Mouse (Mus musculus): ENCODE data around the gene Vmn1r32. TPM values are rescaled to one million over a fixed set of nuclear protein-coding genes. Genes with fewer than 3 reads are reported as not detected.

Vmn1r32 gene
- polyA plus RNA-seq (2014; fragmentation: Nextera tagmentation; extraction: Ambion mirVana) = 0.13 TPM in 1 of 2 replicates, not detected in the other

GRCm38 (mm10) chr6:66559996-66560395 lies at the start of gene Vmn1r32:
Gene Vmn1r32 (minus strand): TSS chr6:66560096.
- Histone ChIP-seq H3K4me2 (ENCODE audit: low read depth) (no peak within 1 kb of the TSS), H3K9ac (ENCODE audit: low read length) (no peak within 1 kb of the TSS), H3K36me3 (ENCODE audit: control insufficient read depth, insufficient read depth, low read length) (no peaks in the 10 kb centered on the region), H3K27me3 (ENCODE audit: control insufficient read depth, insufficient read depth, low read length) (no peaks in the 10 kb centered on the region), H3K4me1 (ENCODE audit: control insufficient read depth, insufficient read depth, low read length) (no peaks in the 10 kb centered on the region), H3K27ac (ENCODE audit: low read depth, low read length) (no peak within 1 kb of the TSS), H3K9me3 (ENCODE audit: control insufficient read depth, low read length) (no peaks in the 10 kb centered on the region), H3K4me3 (ENCODE audit: low read depth, low read length) (no peak within 1 kb of the TSS)
- ATAC-seq (ENCODE audit: insufficient read depth, low FRiP score, low TSS enrichment) (no peak), DNase-seq (ENCODE audit: low spot score) (no peak)
- 73% methylated on average over 1 of the region's 1 CpGs for WGBS

- H3K9ac ChIP-seq (ENCODE audit: low read length) = no peak overlapping the region
- no peak overlapping the region for H3K4me2 ChIP-seq (ENCODE audit: low read depth)
- H3K36me3 ChIP-seq (ENCODE audit: control insufficient read depth, insufficient read depth, low read length) = no peaks in the 10 kb centered on the region
- no peak overlapping the region for H3K4me3 ChIP-seq (ENCODE audit: low read depth, low read length)
- ATAC-seq (ENCODE audit: insufficient read depth, low FRiP score, low TSS enrichment) (no peak), DNase-seq (ENCODE audit: low spot score) (no peak)
- H3K9me3 ChIP-seq (ENCODE audit: control insufficient read depth, low read length) = no peaks in the 10 kb centered on the region
- no peaks in the 10 kb centered on the region for H3K4me1 ChIP-seq (ENCODE audit: control insufficient read depth, insufficient read depth, low read length)
- no peak overlapping the region for H3K27ac ChIP-seq (ENCODE audit: low read depth, low read length)
- H3K27me3 ChIP-seq (ENCODE audit: control insufficient read depth, insufficient read depth, low read length) = no peaks in the 10 kb centered on the region
Observed at GRCm38 (mm10) chr6:66595804-66596203, 35.9 kb upstream of the Vmn1r32 start.

- Histone ChIP-seq H3K9me3 (ENCODE audit: control insufficient read depth, low read length) (no peaks in the 10 kb centered on the region), H3K4me2 (ENCODE audit: low read depth) (peak overlapping the region; percentile 67), H3K9ac (ENCODE audit: low read length) (peak overlapping the region; percentile 76), H3K4me3 (ENCODE audit: low read depth, low read length) (peak overlapping the region; percentile 82), H3K27me3 (ENCODE audit: control insufficient read depth, insufficient read depth, low read length) (no peaks in the 10 kb centered on the region), H3K36me3 (ENCODE audit: control insufficient read depth, insufficient read depth, low read length) (peaks cover 2% of the 10 kb centered on the region; the same call in 1 of the 2 replicates), H3K4me1 (ENCODE audit: control insufficient read depth, insufficient read depth, low read length) (no peaks in the 10 kb centered on the region), H3K27ac (ENCODE audit: low read depth, low read length) (no peak overlapping the region)
- no peak for ATAC-seq (ENCODE audit: insufficient read depth, low FRiP score, low TSS enrichment)
- DNase-seq (ENCODE audit: low spot score) = no peak
- 17% methylated on average over 7 of the region's 7 CpGs for WGBS
Observed at GRCm38 (mm10) chr6:66535966-66536365, 23.9 kb downstream of the Vmn1r32 start.

- WGBS = under 1% methylated on average over 57 of the region's 57 CpGs
- Histone ChIP-seq H3K36me3 (ENCODE audit: control insufficient read depth, insufficient read depth, low read length) (peaks cover 2% of the 10 kb centered on the region; the same call in 1 of the 2 replicates), H3K27me3 (ENCODE audit: control insufficient read depth, insufficient read depth, low read length) (no peaks in the 10 kb centered on the region), H3K27ac (ENCODE audit: low read depth, low read length) (peak within 1 kb of the TSS; percentile 78), H3K9ac (ENCODE audit: low read length) (peak within 1 kb of the TSS; percentile 76), H3K4me2 (ENCODE audit: low read depth) (peak within 1 kb of the TSS; percentile 67), H3K9me3 (ENCODE audit: control insufficient read depth, low read length) (no peaks in the 10 kb centered on the region), H3K4me3 (ENCODE audit: low read depth, low read length) (peak within 1 kb of the TSS; percentile 82), H3K4me1 (ENCODE audit: control insufficient read depth, insufficient read depth, low read length) (no peaks in the 10 kb centered on the region)
- ATAC-seq (ENCODE audit: insufficient read depth, low FRiP score, low TSS enrichment) (peak; percentile 98), DNase-seq (ENCODE audit: low spot score) (peak; percentile 98)
Observed at GRCm38 (mm10) chr6:66535028-66535862, 24.7 kb downstream of the Vmn1r32 start, which contains the start of gene Mad2l1. Gene Mad2l1 (plus strand): TSS chr6:66535390.

- peak overlapping the region; percentile 78 for H3K27ac ChIP-seq (ENCODE audit: low read depth, low read length)
- H3K4me1 ChIP-seq (ENCODE audit: control insufficient read depth, insufficient read depth, low read length) = no peaks in the 10 kb centered on the region
- H3K9me3 ChIP-seq (ENCODE audit: control insufficient read depth, low read length) = no peaks in the 10 kb centered on the region
- peak overlapping the region; percentile 82 for H3K4me3 ChIP-seq (ENCODE audit: low read depth, low read length)
- H3K9ac ChIP-seq (ENCODE audit: low read length) = peak overlapping the region; percentile 61
- DNase-seq (ENCODE audit: low spot score) (no peak), ATAC-seq (ENCODE audit: insufficient read depth, low FRiP score, low TSS enrichment) (no peak)
- H3K36me3 ChIP-seq (ENCODE audit: control insufficient read depth, insufficient read depth, low read length) = peaks cover 2% of the 10 kb centered on the region; the same call in 1 of the 2 replicates
- peak overlapping the region; percentile 50 for H3K4me2 ChIP-seq (ENCODE audit: low read depth)
- H3K27me3 ChIP-seq (ENCODE audit: control insufficient read depth, insufficient read depth, low read length) = no peaks in the 10 kb centered on the region
- WGBS = 77% methylated on average over 5 of the region's 5 CpGs
Observed at GRCm38 (mm10) chr6:66534366-66534941, 25.4 kb downstream of the Vmn1r32 start.

GRCm38 (mm10) chr6:66533241-66533640 lies 26.7 kb downstream of the Vmn1r32 start:
- no peak overlapping the region for H3K27ac ChIP-seq (ENCODE audit: low read depth, low read length)
- 35% methylated on average over 3 of the region's 3 CpGs for WGBS
- H3K4me1 ChIP-seq (ENCODE audit: control insufficient read depth, insufficient read depth, low read length) = no peaks in the 10 kb centered on the region
- no peaks in the 10 kb centered on the region for H3K36me3 ChIP-seq (ENCODE audit: control insufficient read depth, insufficient read depth, low read length)
- DNase-seq (ENCODE audit: low spot score) (peak; percentile 21), ATAC-seq (ENCODE audit: insufficient read depth, low FRiP score, low TSS enrichment) (no peak)
- H3K9ac ChIP-seq (ENCODE audit: low read length) = no peak overlapping the region
- no peak overlapping the region for H3K4me2 ChIP-seq (ENCODE audit: low read depth)
- no peaks in the 10 kb centered on the region for H3K27me3 ChIP-seq (ENCODE audit: control insufficient read depth, insufficient read depth, low read length)
- no peaks in the 10 kb centered on the region for H3K9me3 ChIP-seq (ENCODE audit: control insufficient read depth, low read length)
- no peak overlapping the region for H3K4me3 ChIP-seq (ENCODE audit: low read depth, low read length)

GRCm38 (mm10) chr6:66528386-66528785 lies 31.5 kb downstream of the Vmn1r32 start:
- 93% methylated on average over 10 of the region's 10 CpGs for WGBS
- Histone ChIP-seq H3K4me2 (ENCODE audit: low read depth) (no peak overlapping the region), H3K36me3 (ENCODE audit: control insufficient read depth, insufficient read depth, low read length) (no peaks in the 10 kb centered on the region), H3K4me3 (ENCODE audit: low read depth, low read length) (no peak overlapping the region), H3K27me3 (ENCODE audit: control insufficient read depth, insufficient read depth, low read length) (no peaks in the 10 kb centered on the region), H3K9me3 (ENCODE audit: control insufficient read depth, low read length) (no peaks in the 10 kb centered on the region), H3K27ac (ENCODE audit: low read depth, low read length) (no peak overlapping the region), H3K4me1 (ENCODE audit: control insufficient read depth, insufficient read depth, low read length) (no peaks in the 10 kb centered on the region), H3K9ac (ENCODE audit: low read length) (no peak overlapping the region)
- DNase-seq (ENCODE audit: low spot score) (no peak), ATAC-seq (ENCODE audit: insufficient read depth, low FRiP score, low TSS enrichment) (no peak)

GRCm38 (mm10) chr6:66516368-66516767 lies 43.5 kb downstream of the Vmn1r32 start:
- no peaks in the 10 kb centered on the region for H3K27me3 ChIP-seq (ENCODE audit: control insufficient read depth, insufficient read depth, low read length)
- no peak overlapping the region for H3K4me3 ChIP-seq (ENCODE audit: low read depth, low read length)
- H3K27ac ChIP-seq (ENCODE audit: low read depth, low read length) = no peak overlapping the region
- no peak overlapping the region for H3K4me2 ChIP-seq (ENCODE audit: low read depth)
- H3K36me3 ChIP-seq (ENCODE audit: control insufficient read depth, insufficient read depth, low read length) = no peaks in the 10 kb centered on the region
- H3K4me1 ChIP-seq (ENCODE audit: control insufficient read depth, insufficient read depth, low read length) = no peaks in the 10 kb centered on the region
- H3K9me3 ChIP-seq (ENCODE audit: control insufficient read depth, low read length) = no peaks in the 10 kb centered on the region
- WGBS = 94% methylated on average over 5 of the region's 5 CpGs
- no peak overlapping the region for H3K9ac ChIP-seq (ENCODE audit: low read length)
- DNase-seq (ENCODE audit: low spot score) = no peak
- no peak for ATAC-seq (ENCODE audit: insufficient read depth, low FRiP score, low TSS enrichment)

Data from neural tube, embryonic 11.5 days (tissue).